20 mouse cellular contexts compared by ENCODE assay signal in genomic region chr1:171450062-171450461, GRCm38 (mm10). TPM values are rescaled to one million over a fixed set of nuclear protein-coding genes. Genes with fewer than 3 reads are reported as not detected.
DNase-seq lines count a peak whose midpoint lies in the region; ATAC-seq and TF ChIP-seq lines count a peak whose summit lies in the region.
"Had no signal": no experiment of that assay in that cellular context is flagged by ENCODE, and none has a peak within 500 bp of the region (broad histone marks: within the 10 kb centered on the region; RNA-seq: fewer than 3 reads in every experiment).

No protein-coding gene starts in this region.

- WGBS in intestine, postnatal 0 days: 64% methylated on average over 11 of the region's 11 CpGs
- 74% methylated on average over 11 of the region's 11 CpGs for WGBS in intestine, embryonic 16.5 days
- WGBS in kidney, embryonic 14.5 days: 88% methylated on average over 11 of the region's 11 CpGs
- WGBS in liver, adult 2 months: 54% methylated on average over 11 of the region's 11 CpGs

- peak; percentile 19 for DNase-seq in kidney, postnatal 10 days
- peak; percentile 64 for DNase-seq in liver, adult 2 months (ENCODE audit: extremely low read depth, low read depth, low spot score)
- DNase-seq in liver: no peak
- DNase-seq in retina, postnatal 1 day: peak; percentile 39
- no peak for DNase-seq in gastrocnemius, postnatal 14 days
- DNase-seq: adrenal gland, adult 8-10 months; adrenal gland, postnatal 36 days; cerebellum, adult 11 months; cerebellum, adult 8-10 months; cerebellum, postnatal 25 days; gastrocnemius, postnatal 10 days had no signal

- no peak overlapping the region for H3K4me3 ChIP-seq in intestine, postnatal 0 days (ENCODE audit: low read depth, low read length)
- no peak overlapping the region for H3K4me3 ChIP-seq in intestine, embryonic 16.5 days (ENCODE audit: low read length)
- no peak overlapping the region for H3K4me3 ChIP-seq in kidney, embryonic 14.5 days (ENCODE audit: low read length)
- no peak overlapping the region for H3K4me3 ChIP-seq in liver, adult 2 months (ENCODE audit: insufficient read depth, low read depth, low read length)
- H3K4me3 ChIP-seq: embryonic facial prominence, embryonic 12.5 days; heart, embryonic 13.5 days; hindbrain, embryonic 13.5 days had no signal

- no peak for TF ChIP-seq POLR2A in liver, adult 2 months (IDR thresholded peaks at IDR 0.05; ENCODE audit: extremely low read depth, insufficient read depth, low read length)

- H3K4me1 ChIP-seq in intestine, postnatal 0 days (replicated peaks; ENCODE audit: control insufficient read depth, insufficient read depth, low read length): no peaks in the 10 kb centered on the region
- H3K4me1 ChIP-seq in intestine, embryonic 16.5 days (ENCODE audit: control insufficient read depth, insufficient read depth, low read length): peaks cover 7% of the 10 kb centered on the region; the same call in 1 of the 2 replicates
- peaks cover 14% of the 10 kb centered on the region for H3K4me1 ChIP-seq in kidney, embryonic 14.5 days (ENCODE audit: control insufficient read depth, insufficient read depth, low read length)
- H3K4me1 ChIP-seq in liver, adult 2 months (ENCODE audit: control insufficient read depth, insufficient read depth, low read length): peaks cover 24% of the 10 kb centered on the region
- H3K4me1 ChIP-seq: hindbrain, embryonic 13.5 days had no signal

- H3K4me2 ChIP-seq in intestine, postnatal 0 days (replicated peaks; ENCODE audit: low read depth): no peak overlapping the region
- no peak overlapping the region for H3K4me2 ChIP-seq in intestine, embryonic 16.5 days (ENCODE audit: low read depth, low read length)
- H3K4me2 ChIP-seq in kidney, embryonic 14.5 days (replicated peaks; ENCODE audit: low read depth, low read length): no peak overlapping the region
- H3K4me2 ChIP-seq: embryonic facial prominence, embryonic 12.5 days; heart, embryonic 13.5 days; hindbrain, embryonic 13.5 days had no signal

- no peaks in the 10 kb centered on the region for H3K27me3 ChIP-seq in intestine, postnatal 0 days (replicated peaks; ENCODE audit: control insufficient read depth, insufficient read depth, low read length)
- no peaks in the 10 kb centered on the region for H3K27me3 ChIP-seq in intestine, embryonic 16.5 days (replicated peaks; ENCODE audit: control insufficient read depth, insufficient read depth, low read length)
- no peaks in the 10 kb centered on the region for H3K27me3 ChIP-seq in kidney, embryonic 14.5 days (ENCODE audit: control insufficient read depth, insufficient read depth, low read length)
- no peaks in the 10 kb centered on the region for H3K27me3 ChIP-seq in liver, adult 2 months (ENCODE audit: control insufficient read depth, insufficient read depth, low read length)
- H3K27me3 ChIP-seq: CH12.LX; embryonic facial prominence, embryonic 12.5 days; heart, embryonic 13.5 days; hindbrain, embryonic 13.5 days had no signal

- H3K27ac ChIP-seq in intestine, postnatal 0 days (ENCODE audit: low read depth, low read length): no peak overlapping the region
- no peak overlapping the region for H3K27ac ChIP-seq in intestine, embryonic 16.5 days (ENCODE audit: low read length)
- no peak overlapping the region for H3K27ac ChIP-seq in kidney, embryonic 14.5 days (ENCODE audit: low read depth, low read length)
- no peak overlapping the region for H3K27ac ChIP-seq in liver, adult 2 months (replicated peaks; ENCODE audit: insufficient read depth, low read depth, low read length)
- H3K27ac ChIP-seq: embryonic facial prominence, embryonic 12.5 days; heart, embryonic 13.5 days; hindbrain, embryonic 13.5 days; hindbrain, postnatal 0 days had no signal

- H3K36me3 ChIP-seq in intestine, postnatal 0 days (ENCODE audit: control insufficient read depth, insufficient read depth): no peaks in the 10 kb centered on the region
- no peaks in the 10 kb centered on the region for H3K36me3 ChIP-seq in intestine, embryonic 16.5 days (ENCODE audit: control insufficient read depth, insufficient read depth, low read length)
- H3K36me3 ChIP-seq in kidney, embryonic 14.5 days (ENCODE audit: control insufficient read depth, insufficient read depth, low read length): no peaks in the 10 kb centered on the region
- H3K36me3 ChIP-seq in liver, adult 2 months (ENCODE audit: control insufficient read depth, insufficient read depth, low read length): 0 out of 2 replicates have a peak, but pooled peaks cover 1% of the 10 kb centered on the region
- H3K36me3 ChIP-seq: embryonic facial prominence, embryonic 12.5 days; hindbrain, embryonic 13.5 days had no signal

- peaks cover 46% of the 10 kb centered on the region for H3K79me2 ChIP-seq in liver, adult 2 months (ENCODE audit: control insufficient read depth, insufficient read depth, low read length)

- no peaks in the 10 kb centered on the region for H3K9me3 ChIP-seq in intestine, postnatal 0 days (ENCODE audit: control insufficient read depth)
- H3K9me3 ChIP-seq in intestine, embryonic 16.5 days (ENCODE audit: control insufficient read depth, low read length): 0 out of 2 replicates have a peak, but pooled peaks cover 2% of the 10 kb centered on the region
- H3K9me3 ChIP-seq in kidney, embryonic 14.5 days (ENCODE audit: control insufficient read depth, low read length): no peaks in the 10 kb centered on the region
- H3K9me3 ChIP-seq: embryonic facial prominence, embryonic 12.5 days; heart, embryonic 13.5 days; hindbrain, embryonic 13.5 days had no signal

- TF ChIP-seq CTCF in intestine, postnatal 0 days (IDR thresholded peaks at IDR 0.05; ENCODE audit: low read depth): no peak
- no peak for TF ChIP-seq CTCF in liver, adult 2 months (IDR thresholded peaks at IDR 0.05; ENCODE audit: low read depth, low read length)

- H3K9ac ChIP-seq in intestine, postnatal 0 days (ENCODE audit: low read depth, low read length): no peak overlapping the region
- H3K9ac ChIP-seq in intestine, embryonic 16.5 days (ENCODE audit: low read depth, low read length): no peak overlapping the region
- no peak overlapping the region for H3K9ac ChIP-seq in kidney, embryonic 14.5 days (ENCODE audit: low read depth, low read length)
- no peak overlapping the region for H3K9ac ChIP-seq in liver, adult 2 months (ENCODE audit: low read depth, low read length)
- H3K9ac ChIP-seq: embryonic facial prominence, embryonic 12.5 days; heart, embryonic 13.5 days; hindbrain, embryonic 13.5 days had no signal

- intact Hi-C loops in gastrocnemius, postnatal 14 days (cut with DNase I; ENCODE audit: low total_unique reads): no loop called here

- ATAC-seq in intestine, postnatal 0 days: peak; percentile 48; the same call in 1 of the 2 replicates
- ATAC-seq in intestine, embryonic 16.5 days: no peak
- no peak for ATAC-seq in kidney, embryonic 14.5 days (ENCODE audit: low FRiP score, low TSS enrichment)
- ATAC-seq: forebrain, embryonic 16.5 days had no signal

RNA-seq across cellular contexts. Expression of gene F11r, which starts 12.7 kb away (rescaled TPM):
- 72.5 and 83.1 TPM in 2 replicates for polyA plus RNA-seq in intestine, postnatal 0 days (2015; fragmentation: Nextera tagmentation; extraction: Ambion mirVana)
- polyA plus RNA-seq in intestine, embryonic 16.5 days (2015; fragmentation: Nextera tagmentation; extraction: Ambion mirVana): 101 and 108 TPM in 2 replicates
- 96.4 and 127 TPM in 2 replicates for polyA plus RNA-seq in kidney, embryonic 14.5 days (2014; fragmentation: Nextera tagmentation; extraction: Ambion mirVana)
- 39.1 and 56.8 TPM in 2 replicates for total RNA-seq in liver, adult 2 months (2014; rRNA removed)
- polyA plus RNA-seq in liver, adult 2 months (2012; rRNA removed): 47.7 and 60.4 TPM in 2 replicates
- 10 to 100 TPM; 10.8 to 12.6 TPM for total RNA-seq in gastrocnemius, postnatal 14 days (2021)

RNA-seq across cellular contexts. Expression of gene Tstd1, which starts 31.4 kb away (rescaled TPM):
- polyA plus RNA-seq in intestine, postnatal 0 days (2015; fragmentation: Nextera tagmentation; extraction: Ambion mirVana): 1.7 and 2.8 TPM in 2 replicates
- polyA plus RNA-seq in intestine, embryonic 16.5 days (2015; fragmentation: Nextera tagmentation; extraction: Ambion mirVana): 5.3 and 5.6 TPM in 2 replicates
- polyA plus RNA-seq in kidney, embryonic 14.5 days (2014; fragmentation: Nextera tagmentation; extraction: Ambion mirVana): 2.2 and 4.0 TPM in 2 replicates
- 26.6 and 27.8 TPM in 2 replicates for total RNA-seq in liver, adult 2 months (2014; rRNA removed)
- 50.6 and 57.2 TPM in 2 replicates for polyA plus RNA-seq in liver, adult 2 months (2012; rRNA removed)
- total RNA-seq in gastrocnemius, postnatal 14 days (2021): under 1 TPM; 0.78 to 0.98 TPM
- total RNA-seq: hindbrain, postnatal 0 days had no signal

RNA-seq across cellular contexts. Expression of gene Usf1, which starts 38.9 kb away (rescaled TPM):
- polyA plus RNA-seq in intestine, postnatal 0 days (2015; fragmentation: Nextera tagmentation; extraction: Ambion mirVana): 35.1 and 36.5 TPM in 2 replicates
- polyA plus RNA-seq in intestine, embryonic 16.5 days (2015; fragmentation: Nextera tagmentation; extraction: Ambion mirVana): 54.6 and 58.1 TPM in 2 replicates
- 85.4 and 86.4 TPM in 2 replicates for polyA plus RNA-seq in kidney, embryonic 14.5 days (2014; fragmentation: Nextera tagmentation; extraction: Ambion mirVana)
- total RNA-seq in liver, adult 2 months (2014; rRNA removed): 27.2 and 33.7 TPM in 2 replicates
- 39.4 and 44.7 TPM in 2 replicates for polyA plus RNA-seq in liver, adult 2 months (2012; rRNA removed)
- 10 to 100 TPM; 25.8 to 27.0 TPM for total RNA-seq in gastrocnemius, postnatal 14 days (2021)

RNA-seq across cellular contexts. Expression of gene Alyref2, which starts 53.2 kb away (rescaled TPM):
- 15.4 and 16.1 TPM in 2 replicates for polyA plus RNA-seq in intestine, postnatal 0 days (2015; fragmentation: Nextera tagmentation; extraction: Ambion mirVana)
- 11.1 and 11.2 TPM in 2 replicates for polyA plus RNA-seq in intestine, embryonic 16.5 days (2015; fragmentation: Nextera tagmentation; extraction: Ambion mirVana)
- polyA plus RNA-seq in kidney, embryonic 14.5 days (2014; fragmentation: Nextera tagmentation; extraction: Ambion mirVana): 10.3 and 14.7 TPM in 2 replicates
- 3.4 and 5.5 TPM in 2 replicates for total RNA-seq in liver, adult 2 months (2014; rRNA removed)
- 3.2 and 4.6 TPM in 2 replicates for polyA plus RNA-seq in liver, adult 2 months (2012; rRNA removed)
- 1 to 10 TPM; 2.1 to 2.5 TPM for total RNA-seq in gastrocnemius, postnatal 14 days (2021)

Comparison
In these comparisons a context has a peak if more than half of its experiments do, and no peak if none do; other contexts are left out.
1. DNase-seq: peak in kidney, postnatal 10 days (single experiment), liver, adult 2 months (single experiment) and retina, postnatal 1 day (single experiment); none in liver (single experiment) and gastrocnemius, postnatal 14 days (single experiment).